Mouse (Mus musculus): Measurements from ENCODE around the gene Nlrc3. TPM values are rescaled to one million over a fixed set of nuclear protein-coding genes. Genes with fewer than 3 reads are reported as not detected.

Nlrc3 gene
- polyA plus RNA-seq, 1 experiment: 5.7 TPM

DNA sequence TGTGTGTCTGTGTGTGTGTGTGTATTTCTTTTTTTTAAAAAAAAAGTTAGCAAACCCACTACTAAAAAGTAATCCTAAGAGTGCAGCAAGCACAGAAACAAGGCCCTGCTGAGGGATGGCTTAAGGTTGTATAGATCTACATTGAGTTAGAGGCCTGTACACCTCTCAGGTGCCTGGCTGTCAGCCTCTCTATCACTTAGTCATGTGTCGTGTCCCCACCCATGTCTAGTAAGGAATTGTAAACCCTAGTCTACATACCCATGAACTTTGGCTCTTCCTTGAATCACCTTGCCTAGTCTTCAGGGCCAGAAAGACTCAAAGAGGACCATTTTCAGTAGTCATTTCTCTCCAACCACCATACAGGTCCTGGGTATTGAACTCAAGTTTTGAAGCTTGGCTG lies 79.9 kb downstream of the Nlrc3 start:
- TF ChIP-seq CTCF (IDR thresholded peaks at IDR 0.05; ENCODE audit: low read depth, low read length) (no peak), POLR2A (IDR thresholded peaks at IDR 0.05; ENCODE audit: borderline replicate concordance, low read depth, low read length) (no peak)
- Histone ChIP-seq H3K4me3 (ENCODE audit: insufficient read depth, low read length) (no peak overlapping the region), H3K4me1 (ENCODE audit: control insufficient read depth, insufficient read depth, low read length) (peaks cover 34% of the 10 kb centered on the region), H3K27ac (ENCODE audit: insufficient read depth, low read depth, low read length) (no peak overlapping the region)

DNA sequence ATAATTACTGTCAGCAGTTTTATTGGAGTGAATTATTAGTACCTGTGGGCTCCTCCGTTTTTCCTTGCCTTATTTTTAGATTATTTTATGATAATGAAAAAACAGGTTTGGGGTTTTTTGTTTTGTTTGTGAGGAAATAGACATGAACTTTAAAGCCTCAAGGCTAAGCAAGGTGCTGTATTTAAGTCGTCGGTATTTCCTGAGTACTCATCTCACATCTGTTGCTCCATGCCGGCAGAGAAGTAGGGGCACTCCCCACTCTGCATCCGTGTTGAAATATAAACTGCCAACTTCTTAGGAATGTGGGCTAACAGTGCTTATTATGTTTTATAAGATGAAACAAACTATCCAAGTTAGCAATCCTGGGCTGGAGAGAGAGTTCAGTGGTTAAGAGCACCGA lies 80.4 kb downstream of the Nlrc3 start:
- H3K4me1 ChIP-seq (ENCODE audit: control insufficient read depth, insufficient read depth, low read length): peaks cover 34% of the 10 kb centered on the region
- H3K4me3 ChIP-seq (ENCODE audit: insufficient read depth, low read length): no peak overlapping the region
- H3K27ac ChIP-seq (ENCODE audit: insufficient read depth, low read depth, low read length): peak overlapping the region; percentile 50; the same call in 1 of the 2 replicates
- TF ChIP-seq POLR2A (IDR thresholded peaks at IDR 0.05; ENCODE audit: borderline replicate concordance, low read depth, low read length): no peak
- TF ChIP-seq CTCF (IDR thresholded peaks at IDR 0.05; ENCODE audit: low read depth, low read length): no peak

- TF ChIP-seq POLR2A (IDR thresholded peaks at IDR 0.05; ENCODE audit: borderline replicate concordance, low read depth, low read length) (no peak), CTCF (IDR thresholded peaks at IDR 0.05; ENCODE audit: low read depth, low read length) (no peak)
- H3K4me3 ChIP-seq (ENCODE audit: insufficient read depth, low read length): peak overlapping the region; percentile 54
- peak overlapping the region; percentile 93 for H3K27ac ChIP-seq (ENCODE audit: insufficient read depth, low read depth, low read length)
- H3K4me1 ChIP-seq (ENCODE audit: control insufficient read depth, insufficient read depth, low read length): peaks cover 37% of the 10 kb centered on the region
These were observed 81.1 kb downstream of the Nlrc3 start for GRCm38 (mm10) chr16:3895173-3895792.

Other genes starting within 250 kb of the Nlrc3 start
- gene Zfp263, start 232.5 kb downstream of the Nlrc3 start, polyA plus RNA-seq (2012; ENCODE audit: insufficient read depth, insufficient read length, missing spikeins): 81.0 and 85.1 TPM in 2 replicates
- not detected in 2 replicates for gene Olfr15, start 145.8 kb downstream of the Nlrc3 start, polyA plus RNA-seq (2012; ENCODE audit: insufficient read depth, insufficient read length, missing spikeins)
- gene Zfp174, start 129.4 kb downstream of the Nlrc3 start, polyA plus RNA-seq (2012; ENCODE audit: insufficient read depth, insufficient read length, missing spikeins): 0.99 and 1.5 TPM in 2 replicates
- gene Naa60, start 104.3 kb downstream of the Nlrc3 start, polyA plus RNA-seq (2012; ENCODE audit: insufficient read depth, insufficient read length, missing spikeins): 100 and 102 TPM in 2 replicates
- 7.6 and 9.9 TPM in 2 replicates for gene Zfp597, start 92.1 kb downstream of the Nlrc3 start, polyA plus RNA-seq (2012; ENCODE audit: insufficient read depth, insufficient read length, missing spikeins)
- 1.0 TPM in 1 of 2 replicates, not detected in the other for gene Gm20695, start 92.0 kb downstream of the Nlrc3 start, polyA plus RNA-seq (2012; ENCODE audit: insufficient read depth, insufficient read length, missing spikeins)
- gene 1700037C18Rik, start 67.9 kb downstream of the Nlrc3 start, polyA plus RNA-seq (2012; ENCODE audit: insufficient read depth, insufficient read length, missing spikeins): 3.1 and 3.6 TPM in 2 replicates
- 13.7 and 18.5 TPM in 2 replicates for gene Cluap1, start 67.8 kb downstream of the Nlrc3 start, polyA plus RNA-seq (2012; ENCODE audit: insufficient read depth, insufficient read length, missing spikeins)
- 12.8 and 19.0 TPM in 2 replicates for gene Slx4, start 27.1 kb upstream of the Nlrc3 start, polyA plus RNA-seq (2012; ENCODE audit: insufficient read depth, insufficient read length, missing spikeins)
- gene Dnase1, start 60.3 kb upstream of the Nlrc3 start, polyA plus RNA-seq (2012; ENCODE audit: insufficient read depth, insufficient read length, missing spikeins): not detected in 2 replicates
- 34.4 and 35.4 TPM in 2 replicates for gene Trap1, start 101.2 kb upstream of the Nlrc3 start, polyA plus RNA-seq (2012; ENCODE audit: insufficient read depth, insufficient read length, missing spikeins)
- gene Crebbp, start 237.4 kb upstream of the Nlrc3 start, polyA plus RNA-seq (2012; ENCODE audit: insufficient read depth, insufficient read length, missing spikeins): 41.4 and 44.5 TPM in 2 replicates

Data from bone marrow macrophage, adult 2 months (primary cell).